Mouse (Mus musculus): ENCODE measurements around the gene Dclk3. TPM values are rescaled to one million over a fixed set of nuclear protein-coding genes. Genes with fewer than 3 reads are reported as not detected.

Gene Dclk3
- 0.24 and 0.25 TPM in 2 replicates for polyA plus RNA-seq (2015; fragmentation: Nextera tagmentation; extraction: Ambion mirVana)

GRCm38 (mm10) chr9:111438904-111439835 lies at the start of gene Dclk3:
Gene Dclk3, plus strand, starts transcription at chr9:111439081.
- Histone ChIP-seq H3K36me3 (ENCODE audit: control insufficient read depth, insufficient read depth, low read length) (no peaks in the 10 kb centered on the region), H3K27ac (ENCODE audit: low read length) (no peak within 1 kb of the TSS), H3K9ac (ENCODE audit: low read length) (peak within 1 kb of the TSS; percentile 47), H3K4me2 (ENCODE audit: low read depth, low read length) (peak within 1 kb of the TSS; percentile 87), H3K27me3 (ENCODE audit: control insufficient read depth, insufficient read depth, low read depth, low read length) (peaks cover 18% of the 10 kb centered on the region), H3K4me3 (ENCODE audit: low read length) (peak within 1 kb of the TSS; percentile 50), H3K4me1 (replicated peaks; ENCODE audit: control insufficient read depth, insufficient read depth, low read length) (peaks cover 3% of the 10 kb centered on the region; the same call in 1 of the 2 replicates), H3K9me3 (ENCODE audit: control insufficient read depth, low read length) (no peaks in the 10 kb centered on the region)
- WGBS, result 3% methylated on average over 43 of the region's 57 CpGs
- ATAC-seq (ENCODE audit: low read depth), result peak; percentile 88

GRCm38 (mm10) chr9:111390016-111390415 lies 48.9 kb upstream of the Dclk3 start:
- H3K4me2 ChIP-seq (ENCODE audit: low read depth, low read length), result no peak overlapping the region
- no peak overlapping the region for H3K4me3 ChIP-seq (ENCODE audit: low read length)
- no peaks in the 10 kb centered on the region for H3K36me3 ChIP-seq (ENCODE audit: control insufficient read depth, insufficient read depth, low read length)
- no peaks in the 10 kb centered on the region for H3K9me3 ChIP-seq (ENCODE audit: control insufficient read depth, low read length)
- H3K27me3 ChIP-seq (ENCODE audit: control insufficient read depth, insufficient read depth, low read depth, low read length), result no peaks in the 10 kb centered on the region
- H3K27ac ChIP-seq (ENCODE audit: low read length), result no peak overlapping the region
- 64% methylated on average over 9 of the region's 9 CpGs for WGBS
- H3K4me1 ChIP-seq (replicated peaks; ENCODE audit: control insufficient read depth, insufficient read depth, low read length), result peaks cover 5% of the 10 kb centered on the region; the same call in 1 of the 2 replicates
- ATAC-seq (ENCODE audit: low read depth), result no peak
- no peak overlapping the region for H3K9ac ChIP-seq (ENCODE audit: low read length)

DNA sequence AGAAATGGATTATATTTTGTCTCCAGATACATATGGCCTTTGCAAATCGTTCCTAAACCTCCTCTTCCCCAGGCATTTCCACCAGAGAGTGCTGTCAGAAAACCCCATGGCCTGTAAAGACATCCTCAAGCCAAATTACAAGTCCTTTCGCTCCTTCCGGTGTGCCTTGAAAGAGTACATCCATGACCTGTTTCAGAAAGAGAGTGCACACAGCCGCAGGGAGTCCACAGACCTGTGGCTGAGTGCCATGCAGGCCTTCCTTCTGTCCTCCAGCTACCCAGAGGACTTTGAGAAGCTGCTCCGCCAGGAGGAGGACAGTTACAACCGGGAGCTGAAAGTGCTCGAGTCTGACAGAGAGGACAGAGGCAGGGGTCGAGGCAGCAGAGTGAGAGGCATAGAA lies 47.8 kb upstream of the Dclk3 start:
- 78% methylated on average over 8 of the region's 8 CpGs for WGBS
- ATAC-seq (ENCODE audit: low read depth), result no peak
- no peak overlapping the region for H3K9ac ChIP-seq (ENCODE audit: low read length)
- H3K36me3 ChIP-seq (ENCODE audit: control insufficient read depth, insufficient read depth, low read length), result no peaks in the 10 kb centered on the region
- no peak overlapping the region for H3K4me3 ChIP-seq (ENCODE audit: low read length)
- no peaks in the 10 kb centered on the region for H3K9me3 ChIP-seq (ENCODE audit: control insufficient read depth, low read length)
- peaks cover 5% of the 10 kb centered on the region; the same call in 1 of the 2 replicates for H3K4me1 ChIP-seq (replicated peaks; ENCODE audit: control insufficient read depth, insufficient read depth, low read length)
- no peak overlapping the region for H3K27ac ChIP-seq (ENCODE audit: low read length)
- no peaks in the 10 kb centered on the region for H3K27me3 ChIP-seq (ENCODE audit: control insufficient read depth, insufficient read depth, low read depth, low read length)
- no peak overlapping the region for H3K4me2 ChIP-seq (ENCODE audit: low read depth, low read length)

- WGBS, result 73% methylated on average over 18 of the region's 18 CpGs
Measured at GRCm38 (mm10) chr9:111391926-111392442, 46.9 kb upstream of the Dclk3 start.

GRCm38 (mm10) chr9:111395265-111395664 lies 43.6 kb upstream of the Dclk3 start:
- Histone ChIP-seq H3K27ac (ENCODE audit: low read length) (no peak overlapping the region), H3K4me3 (ENCODE audit: low read length) (no peak overlapping the region), H3K36me3 (ENCODE audit: control insufficient read depth, insufficient read depth, low read length) (no peaks in the 10 kb centered on the region), H3K9ac (ENCODE audit: low read length) (no peak overlapping the region), H3K4me1 (replicated peaks; ENCODE audit: control insufficient read depth, insufficient read depth, low read length) (no peaks in the 10 kb centered on the region), H3K9me3 (ENCODE audit: control insufficient read depth, low read length) (no peaks in the 10 kb centered on the region), H3K27me3 (ENCODE audit: control insufficient read depth, insufficient read depth, low read depth, low read length) (no peaks in the 10 kb centered on the region), H3K4me2 (ENCODE audit: low read depth, low read length) (no peak overlapping the region)
- WGBS, result 71% methylated on average over 5 of the region's 5 CpGs
- ATAC-seq (ENCODE audit: low read depth), result no peak

More at GRCm38 (mm10) chr9:111391926-111392442, 46.9 kb upstream of the Dclk3 start:
- no peaks in the 10 kb centered on the region for H3K27me3 ChIP-seq (ENCODE audit: control insufficient read depth, insufficient read depth, low read depth, low read length)
- ATAC-seq (ENCODE audit: low read depth), result no peak
- no peak overlapping the region for H3K27ac ChIP-seq (ENCODE audit: low read length)
- no peaks in the 10 kb centered on the region for H3K9me3 ChIP-seq (ENCODE audit: control insufficient read depth, low read length)
- H3K4me1 ChIP-seq (replicated peaks; ENCODE audit: control insufficient read depth, insufficient read depth, low read length), result no peaks in the 10 kb centered on the region
- no peak overlapping the region for H3K4me2 ChIP-seq (ENCODE audit: low read depth, low read length)
- no peak overlapping the region for H3K4me3 ChIP-seq (ENCODE audit: low read length)
- H3K36me3 ChIP-seq (ENCODE audit: control insufficient read depth, insufficient read depth, low read length), result no peaks in the 10 kb centered on the region
- no peak overlapping the region for H3K9ac ChIP-seq (ENCODE audit: low read length)

DNA sequence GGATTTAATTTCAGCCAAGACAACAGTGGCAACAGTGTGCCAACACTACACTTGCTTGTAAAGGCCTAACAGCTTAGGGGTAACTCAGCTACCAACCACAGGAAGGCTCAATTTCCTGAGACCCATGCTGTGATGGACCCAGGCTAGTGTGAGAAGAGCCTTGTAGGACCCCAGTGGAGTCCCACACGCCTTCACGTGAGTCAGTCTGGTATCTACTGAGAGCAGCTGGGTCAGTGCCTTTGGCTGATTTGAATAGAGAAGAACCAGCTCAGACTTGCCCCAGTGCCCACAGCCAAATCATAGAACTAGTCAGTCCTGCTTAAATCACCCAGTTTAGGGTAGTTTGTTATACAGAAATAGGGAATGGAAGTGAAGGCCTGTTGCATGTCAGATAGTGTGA lies 40.8 kb upstream of the Dclk3 start:
- 77% methylated on average over 2 of the region's 2 CpGs for WGBS
- no peak for ATAC-seq (ENCODE audit: low read depth)

DNA sequence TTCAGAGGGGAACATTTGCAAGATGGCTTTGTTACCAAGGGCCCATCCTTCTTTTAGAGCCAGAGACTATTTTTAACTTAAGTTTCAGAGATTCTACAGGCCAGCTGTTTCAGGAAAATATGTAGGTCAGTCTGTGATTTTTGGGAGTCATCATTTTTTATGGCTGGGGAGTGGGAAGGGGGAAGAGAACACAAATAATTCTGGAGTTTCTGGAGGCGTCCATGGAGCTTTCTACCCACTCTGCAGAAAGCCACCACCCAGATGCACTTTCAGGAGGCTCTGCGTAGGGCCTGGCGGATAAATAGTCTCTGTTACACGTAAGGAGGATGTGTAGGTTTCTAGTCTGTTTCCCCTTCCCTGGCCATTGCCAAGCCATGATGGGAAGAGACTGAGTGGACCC lies 38.8 kb upstream of the Dclk3 start:
- no peaks in the 10 kb centered on the region for H3K9me3 ChIP-seq (ENCODE audit: control insufficient read depth, low read length)
- WGBS, result 86% methylated on average over 4 of the region's 4 CpGs
- H3K4me1 ChIP-seq (replicated peaks; ENCODE audit: control insufficient read depth, insufficient read depth, low read length), result no peaks in the 10 kb centered on the region
- H3K4me2 ChIP-seq (ENCODE audit: low read depth, low read length), result no peak overlapping the region
- no peak for ATAC-seq (ENCODE audit: low read depth)
- H3K36me3 ChIP-seq (ENCODE audit: control insufficient read depth, insufficient read depth, low read length), result no peaks in the 10 kb centered on the region
- no peak overlapping the region for H3K4me3 ChIP-seq (ENCODE audit: low read length)
- no peak overlapping the region for H3K9ac ChIP-seq (ENCODE audit: low read length)
- H3K27me3 ChIP-seq (ENCODE audit: control insufficient read depth, insufficient read depth, low read depth, low read length), result no peaks in the 10 kb centered on the region
- H3K27ac ChIP-seq (ENCODE audit: low read length), result no peak overlapping the region

More for the DNA sequence above, 40.8 kb upstream of the Dclk3 start:
- no peak overlapping the region for H3K27ac ChIP-seq (ENCODE audit: low read length)
- no peak overlapping the region for H3K9ac ChIP-seq (ENCODE audit: low read length)
- H3K4me2 ChIP-seq (ENCODE audit: low read depth, low read length), result no peak overlapping the region
- H3K27me3 ChIP-seq (ENCODE audit: control insufficient read depth, insufficient read depth, low read depth, low read length), result no peaks in the 10 kb centered on the region
- no peaks in the 10 kb centered on the region for H3K36me3 ChIP-seq (ENCODE audit: control insufficient read depth, insufficient read depth, low read length)
- H3K4me1 ChIP-seq (replicated peaks; ENCODE audit: control insufficient read depth, insufficient read depth, low read length), result no peaks in the 10 kb centered on the region
- no peaks in the 10 kb centered on the region for H3K9me3 ChIP-seq (ENCODE audit: control insufficient read depth, low read length)
- H3K4me3 ChIP-seq (ENCODE audit: low read length), result no peak overlapping the region

DNA sequence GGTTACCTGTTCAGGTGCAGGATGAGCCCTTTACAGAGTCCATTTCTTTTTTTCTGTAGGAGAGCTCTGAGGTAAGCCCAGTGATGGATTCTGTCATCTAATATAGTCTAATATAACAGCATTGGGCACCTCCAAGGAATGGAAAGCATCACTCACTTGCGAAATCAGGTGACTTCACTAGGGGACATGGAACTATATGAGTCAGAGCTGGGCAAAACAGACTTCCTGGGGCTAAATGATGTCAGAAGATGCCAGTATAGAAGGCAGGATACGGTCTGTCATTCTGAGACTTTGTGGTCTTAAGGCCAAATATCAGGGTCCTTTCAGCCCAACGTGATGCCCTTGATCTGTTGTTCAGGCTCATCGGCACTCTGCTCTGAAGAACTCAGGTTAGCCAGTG lies 35.7 kb upstream of the Dclk3 start:
- Histone ChIP-seq H3K36me3 (ENCODE audit: control insufficient read depth, insufficient read depth, low read length) (no peaks in the 10 kb centered on the region), H3K4me3 (ENCODE audit: low read length) (no peak overlapping the region), H3K4me2 (ENCODE audit: low read depth, low read length) (no peak overlapping the region), H3K27me3 (ENCODE audit: control insufficient read depth, insufficient read depth, low read depth, low read length) (no peaks in the 10 kb centered on the region), H3K9me3 (ENCODE audit: control insufficient read depth, low read length) (no peaks in the 10 kb centered on the region), H3K27ac (ENCODE audit: low read length) (no peak overlapping the region), H3K9ac (ENCODE audit: low read length) (no peak overlapping the region), H3K4me1 (replicated peaks; ENCODE audit: control insufficient read depth, insufficient read depth, low read length) (peaks cover 4% of the 10 kb centered on the region)
- 81% methylated on average over 4 of the region's 4 CpGs for WGBS
- ATAC-seq (ENCODE audit: low read depth), result no peak

GRCm38 (mm10) chr9:111404346-111405079 lies 34.4 kb upstream of the Dclk3 start:
- no peak overlapping the region for H3K4me3 ChIP-seq (ENCODE audit: low read length)
- H3K9ac ChIP-seq (ENCODE audit: low read length), result no peak overlapping the region
- no peak overlapping the region for H3K27ac ChIP-seq (ENCODE audit: low read length)
- H3K4me2 ChIP-seq (ENCODE audit: low read depth, low read length), result no peak overlapping the region
- no peak for ATAC-seq (ENCODE audit: low read depth)
- 70% methylated on average over 12 of the region's 12 CpGs for WGBS
- no peaks in the 10 kb centered on the region for H3K9me3 ChIP-seq (ENCODE audit: control insufficient read depth, low read length)
- H3K27me3 ChIP-seq (ENCODE audit: control insufficient read depth, insufficient read depth, low read depth, low read length), result no peaks in the 10 kb centered on the region
- peaks cover 6% of the 10 kb centered on the region for H3K4me1 ChIP-seq (replicated peaks; ENCODE audit: control insufficient read depth, insufficient read depth, low read length)
- H3K36me3 ChIP-seq (ENCODE audit: control insufficient read depth, insufficient read depth, low read length), result no peaks in the 10 kb centered on the region

Measured in lung, embryonic 16.5 days (tissue).